Mouse (Mus musculus) kidney, embryonic 14.5 days (tissue): ENCODE measurements around the gene Fads3. TPM values are rescaled to one million over a fixed set of nuclear protein-coding genes. Genes with fewer than 3 reads are reported as not detected.

Source experiments
- ATAC-seq: fragments of 200-750 bp; cut with Nextera tagmentation; 2 replicates; pipeline ENCODE4 v1.8.0; 2017; ENCODE audit warnings: moderate number of reproducible peaks, mild to moderate bottlenecking, moderate TSS enrichment, moderate library complexity; ENCODE audit not compliant: low FRiP score, low TSS enrichment
- H3K27ac ChIP-seq: fragments of 300-500 bp; sonication (generic); 2 replicates; pipeline ENCODE4 v1.5.1; 2014; ENCODE audit warnings: low read depth, mild to moderate bottlenecking, low read length, moderate library complexity, mixed read lengths
- H3K27me3 ChIP-seq: fragments of 300-500 bp; sonication (generic); 2 replicates; pipeline ENCODE4 v1.6.1; 2014; ENCODE audit warnings: mild to moderate bottlenecking, low read length; ENCODE audit not compliant: control insufficient read depth, insufficient read depth
- H3K36me3 ChIP-seq: fragments of 300-500 bp; sonication (generic); 2 replicates; pipeline ENCODE4 v1.6.1; 2014; ENCODE audit warnings: low read length, mixed read lengths; ENCODE audit not compliant: control insufficient read depth, insufficient read depth
- H3K4me1 ChIP-seq: fragments of 300-500 bp; sonication (generic); 2 replicates; pipeline ENCODE4 v1.6.1; 2014; ENCODE audit warnings: low read length, mixed read lengths; ENCODE audit not compliant: control insufficient read depth, insufficient read depth
- H3K4me2 ChIP-seq: fragments of 300-500 bp; sonication (generic); replicated peaks from 2 replicates; pipeline ENCODE4 v1.6.1; 2014; ENCODE audit warnings: low read depth, mild to moderate bottlenecking, low read length
- H3K4me3 ChIP-seq: fragments of 300-500 bp; sonication (generic); 2 replicates; pipeline ENCODE4 v1.5.1; 2014; ENCODE audit warnings: mild to moderate bottlenecking, low read length
- H3K9ac ChIP-seq: fragments of 300-500 bp; sonication (generic); 2 replicates; pipeline ENCODE4 v1.6.1; 2014; ENCODE audit warnings: low read depth, mild to moderate bottlenecking, low read length, moderate library complexity
- H3K9me3 ChIP-seq: fragments of 300-500 bp; sonication (generic); 2 replicates; pipeline ENCODE4 v1.6.1; 2016; ENCODE audit warnings: low read length; ENCODE audit not compliant: control insufficient read depth
- WGBS: fragments of 180-500 bp; shearing (Covaris S2); extraction: QIAGEN DNeasy Blood & Tissue Kit; methylation state at CpG from one replicate; pipeline ENCODE4 v1.1.7; 2014; 5-methylcytosine and 5-hydroxymethylcytosine counted together
- polyA plus RNA-seq: library from polyadenylated mRNA; unstranded; fragments of >200 nt; fragmentation: Nextera tagmentation; extraction: Ambion mirVana; gene quantifications from 2 replicates; pipeline ENCODE4 v1.2.1, GENCODE M21; 2014

Gene Fads3
- polyA plus RNA-seq, result 8.3 and 10.4 TPM in 2 replicates

GRCm38 (mm10) chr19:10041388-10042148, at the start of gene Fads3:
Fads3 (plus strand) TSS chr19:10041569.
- H3K9ac ChIP-seq, result peak within 1 kb of the TSS; percentile 61
- peaks cover 27% of the 10 kb centered on the region for H3K4me1 ChIP-seq
- ATAC-seq, result peak; percentile 94
- H3K36me3 ChIP-seq, result no peaks in the 10 kb centered on the region
- H3K27ac ChIP-seq, result no peak within 1 kb of the TSS
- under 1% methylated on average over 69 of the region's 69 CpGs for WGBS
- H3K27me3 ChIP-seq, result no peaks in the 10 kb centered on the region
- H3K4me2 ChIP-seq, result peak within 1 kb of the TSS; percentile 78
- peak within 1 kb of the TSS; percentile 53 for H3K4me3 ChIP-seq
- H3K9me3 ChIP-seq, result no peaks in the 10 kb centered on the region

GRCm38 (mm10) chr19:9992011-9992958, 49.1 kb upstream of the Fads3 start:
- Histone ChIP-seq H3K27me3 (no peaks in the 10 kb centered on the region), H3K36me3 (no peaks in the 10 kb centered on the region), H3K27ac (no peak overlapping the region), H3K4me3 (peak overlapping the region; percentile 28), H3K4me2 (peak overlapping the region; percentile 38), H3K9ac (peak overlapping the region; percentile 14; the same call in 1 of the 2 replicates), H3K9me3 (no peaks in the 10 kb centered on the region), H3K4me1 (peaks cover 4% of the 10 kb centered on the region; the same call in 1 of the 2 replicates)
- 40% methylated on average over 26 of the region's 26 CpGs for WGBS
- peak; percentile 48 for ATAC-seq

GRCm38 (mm10) chr19:9993036-9993656, 48.2 kb upstream of the Fads3 start:
- Histone ChIP-seq H3K9me3 (no peaks in the 10 kb centered on the region), H3K27me3 (no peaks in the 10 kb centered on the region), H3K4me1 (peaks cover 4% of the 10 kb centered on the region; the same call in 1 of the 2 replicates), H3K4me2 (peak overlapping the region; percentile 38), H3K9ac (peak overlapping the region; percentile 14; the same call in 1 of the 2 replicates), H3K36me3 (no peaks in the 10 kb centered on the region), H3K4me3 (peak overlapping the region; percentile 28), H3K27ac (no peak overlapping the region)
- WGBS, result 4% methylated on average over 17 of the region's 17 CpGs
- peak; percentile 89 for ATAC-seq

GRCm38 (mm10) chr19:9997204-9998062, 43.9 kb upstream of the Fads3 start:
- H3K4me3 ChIP-seq, result no peak overlapping the region
- no peak overlapping the region for H3K4me2 ChIP-seq
- H3K36me3 ChIP-seq, result no peaks in the 10 kb centered on the region
- no peak overlapping the region for H3K27ac ChIP-seq
- no peaks in the 10 kb centered on the region; the same call in 1 of the 2 replicates for H3K9me3 ChIP-seq
- no peak overlapping the region for H3K9ac ChIP-seq
- H3K27me3 ChIP-seq, result no peaks in the 10 kb centered on the region
- no peak for ATAC-seq
- WGBS, result 69% methylated on average over 12 of the region's 12 CpGs
- H3K4me1 ChIP-seq, result no peaks in the 10 kb centered on the region; the same call in 1 of the 2 replicates

- Histone ChIP-seq H3K36me3 (no peaks in the 10 kb centered on the region), H3K4me1 (no peaks in the 10 kb centered on the region), H3K27me3 (no peaks in the 10 kb centered on the region), H3K4me2 (no peak overlapping the region), H3K4me3 (no peak overlapping the region), H3K27ac (no peak overlapping the region), H3K9me3 (no peaks in the 10 kb centered on the region; the same call in 1 of the 2 replicates), H3K9ac (no peak overlapping the region)
- no peak for ATAC-seq
- 71% methylated on average over 2 of the region's 2 CpGs for WGBS
Observed at GRCm38 (mm10) chr19:9998063-9998416, 43.3 kb upstream of the Fads3 start.

GRCm38 (mm10) chr19:9998736-9999486, 42.5 kb upstream of the Fads3 start:
- no peak for ATAC-seq
- Histone ChIP-seq H3K9me3 (no peaks in the 10 kb centered on the region; the same call in 1 of the 2 replicates), H3K27ac (no peak overlapping the region), H3K9ac (no peak overlapping the region), H3K4me1 (no peaks in the 10 kb centered on the region), H3K4me3 (no peak overlapping the region), H3K27me3 (no peaks in the 10 kb centered on the region), H3K4me2 (no peak overlapping the region), H3K36me3 (no peaks in the 10 kb centered on the region)
- WGBS, result 68% methylated on average over 13 of the region's 13 CpGs

- peak; percentile 49; the same call in 1 of the 2 replicates for ATAC-seq
- Histone ChIP-seq H3K9me3 (no peaks in the 10 kb centered on the region; the same call in 1 of the 2 replicates), H3K4me3 (no peak overlapping the region), H3K4me2 (no peak overlapping the region), H3K27me3 (no peaks in the 10 kb centered on the region), H3K9ac (no peak overlapping the region), H3K36me3 (no peaks in the 10 kb centered on the region), H3K27ac (no peak overlapping the region), H3K4me1 (no peaks in the 10 kb centered on the region)
- WGBS, result 25% methylated on average over 3 of the region's 3 CpGs
Observed at GRCm38 (mm10) chr19:10000330-10000729, 41.0 kb upstream of the Fads3 start.
